Mouse (Mus musculus) adrenal gland, adult (tissue): ENCODE results near the gene BC004004.
A peak's percentile ranks its signal among the peaks of the same experiment; 100 is the strongest.

Experiments used
- DNase-seq, 2 experiments: peaks; one replicate each; pipeline ENCODE4 v3.0.0; 2022 to 2023; ENCODE audit warnings: low spot score in 1 of 2; ENCODE audit not compliant: inconsistent age in 2 of 2

BC004004 gene

GRCm38 (mm10) chr17:29319881-29320639 is 51.5 kb downstream of the BC004004 start:
- DNase-seq = peak in 1 of 2 experiments; percentile 49

- peak in 1 of 2 experiments; percentile 16 for DNase-seq
Measured at GRCm38 (mm10) chr17:29321765-29322602, 53.4 kb downstream of the BC004004 start.

- DNase-seq = no peak
Measured at GRCm38 (mm10) chr17:29322603-29322962, 54.0 kb downstream of the BC004004 start.

- no peak for DNase-seq
Measured at GRCm38 (mm10) chr17:29323625-29324024, 55.0 kb downstream of the BC004004 start.

GRCm38 (mm10) chr17:29325831-29326230 is 57.2 kb downstream of the BC004004 start:
- DNase-seq = no peak

- no peak for DNase-seq
Measured at GRCm38 (mm10) chr17:29326531-29327529, 58.2 kb downstream of the BC004004 start.

GRCm38 (mm10) chr17:29327691-29328090 is 59.1 kb downstream of the BC004004 start:
- peak in 1 of 2 experiments; percentile 3 for DNase-seq

GRCm38 (mm10) chr17:29330221-29330620 is 61.6 kb downstream of the BC004004 start:
- peak in 1 of 2 experiments; percentile 17 for DNase-seq

GRCm38 (mm10) chr17:29330671-29331410 is 62.3 kb downstream of the BC004004 start:
- DNase-seq = peak; percentile 54 to 76

GRCm38 (mm10) chr17:29332186-29332685 is 63.6 kb downstream of the BC004004 start:
- no peak for DNase-seq

- DNase-seq = no peak
Measured at GRCm38 (mm10) chr17:29336266-29336990, 67.8 kb downstream of the BC004004 start.

GRCm38 (mm10) chr17:29337979-29338823 is 69.6 kb downstream of the BC004004 start:
- DNase-seq = no peak

- DNase-seq = no peak
Measured at GRCm38 (mm10) chr17:29339170-29339768, 70.7 kb downstream of the BC004004 start.

- DNase-seq = peak in 1 of 2 experiments; percentile 41
Measured at GRCm38 (mm10) chr17:29340406-29341261, 72.0 kb downstream of the BC004004 start.

GRCm38 (mm10) chr17:29341591-29342003 is 73.0 kb downstream of the BC004004 start:
- DNase-seq = peak; percentile 70 to 76

- DNase-seq = no peak
Measured at GRCm38 (mm10) chr17:29342010-29342910, 73.7 kb downstream of the BC004004 start.
